Mouse (Mus musculus) spleen, adult 2 months (tissue): ENCODE results near the gene Nrd1.

Experiments
- CTCF ChIP-seq: fragments of 200-500 bp; IDR thresholded peaks from 2 replicates; pipeline ENCODE4 v1.5.1; 2011; ENCODE audit warnings: mild to moderate bottlenecking, inconsistent platforms; ENCODE audit not compliant: insufficient read depth, insufficient read length, insufficient replicate concordance; ENCODE audit errors: extremely low read depth
- POLR2A ChIP-seq: fragments of 200-500 bp; IDR thresholded peaks from 2 replicates; pipeline ENCODE4 v1.6.1; 2011; ENCODE audit warnings: low read depth, low read length, inconsistent platforms

- no peak for TF ChIP-seq CTCF
- TF ChIP-seq POLR2A: no peak
Measured at GRCm38 (mm10) chr4:109105254-109105653, 104.8 kb downstream of the Nrd1 start.
